Comparison of ENCODE assay signal across 13 mouse cellular contexts in genomic region chr5:132394800-132395575, GRCm38 (mm10).
DNase-seq lines count a peak whose midpoint lies in the region; ATAC-seq and TF ChIP-seq lines count a peak whose summit lies in the region.
"Had no signal": no experiment of that assay in that cellular context is flagged by ENCODE, and none has a peak within 500 bp of the region (broad histone marks: within the 10 kb centered on the region; RNA-seq: fewer than 3 reads in every experiment).

No protein-coding gene starts in this region.

- no peak overlapping the region for H3K27ac ChIP-seq in hindbrain, postnatal 0 days
- no peak overlapping the region for H3K27ac ChIP-seq in hindbrain, embryonic 12.5 days
- peak overlapping the region; percentile 27; the same call in 1 of the 2 replicates for H3K27ac ChIP-seq in heart, postnatal 0 days (ENCODE audit: low read depth)
- H3K27ac ChIP-seq: limb, embryonic 13.5 days had no signal

- 57% methylated on average over 6 of the region's 6 CpGs for WGBS in hindbrain, postnatal 0 days
- WGBS in hindbrain, embryonic 12.5 days: 47% methylated on average over 6 of the region's 6 CpGs
- 16% methylated on average over 6 of the region's 6 CpGs for WGBS in heart, postnatal 0 days

- no peak for TF ChIP-seq CTCF in hindbrain, postnatal 0 days (IDR thresholded peaks at IDR 0.05; ENCODE audit: low read depth)
- TF ChIP-seq CTCF in heart, postnatal 0 days (IDR thresholded peaks at IDR 0.05; ENCODE audit: low read depth): no peak

- no peaks in the 10 kb centered on the region for H3K27me3 ChIP-seq in hindbrain, postnatal 0 days (ENCODE audit: insufficient read depth, low read length)
- H3K27me3 ChIP-seq in hindbrain, embryonic 12.5 days: no peaks in the 10 kb centered on the region
- H3K27me3 ChIP-seq in heart, postnatal 0 days (ENCODE audit: control insufficient read depth, insufficient read depth, low read length): no peaks in the 10 kb centered on the region
- H3K27me3 ChIP-seq: limb, embryonic 13.5 days had no signal

- H3K36me3 ChIP-seq in hindbrain, postnatal 0 days (ENCODE audit: insufficient read depth, low read length): no peaks in the 10 kb centered on the region
- H3K36me3 ChIP-seq in hindbrain, embryonic 12.5 days: no peaks in the 10 kb centered on the region
- no peaks in the 10 kb centered on the region for H3K36me3 ChIP-seq in heart, postnatal 0 days (replicated peaks; ENCODE audit: control insufficient read depth, insufficient read depth, low read length)
- H3K36me3 ChIP-seq: limb, embryonic 13.5 days had no signal

- no peak overlapping the region for H3K9ac ChIP-seq in hindbrain, postnatal 0 days (replicated peaks; ENCODE audit: low read length)
- no peak overlapping the region for H3K9ac ChIP-seq in hindbrain, embryonic 12.5 days
- H3K9ac ChIP-seq in heart, postnatal 0 days (replicated peaks; ENCODE audit: low read depth, low read length): no peak overlapping the region
- H3K9ac ChIP-seq: limb, embryonic 13.5 days had no signal

- no peak for TF ChIP-seq EP300 in heart, postnatal 0 days (IDR thresholded peaks at IDR 0.05; ENCODE audit: low read depth)

- no peak overlapping the region for H3K4me2 ChIP-seq in hindbrain, postnatal 0 days (ENCODE audit: low read depth, low read length)
- no peak overlapping the region for H3K4me2 ChIP-seq in hindbrain, embryonic 12.5 days (replicated peaks)
- H3K4me2 ChIP-seq in heart, postnatal 0 days (ENCODE audit: low read depth, low read length): peak overlapping the region; percentile 29; the same call in 1 of the 2 replicates
- H3K4me2 ChIP-seq: limb, embryonic 13.5 days had no signal

- DNase-seq in hindbrain, postnatal 0 days (ENCODE audit: low spot score): peak; percentile 38
- DNase-seq in embryo, embryonic 11 days: peak; percentile 35
- DNase-seq in heart, postnatal 0 days (ENCODE audit: low spot score): peak; percentile 88
- DNase-seq in lung, postnatal 25 days (ENCODE audit: low spot score): peak; percentile 36
- no peak for DNase-seq in frontal cortex, postnatal 25 days (ENCODE audit: low spot score in 2 of 2)
- DNase-seq in right cerebral cortex, postnatal 14 days: no peak
- DNase-seq in spleen, postnatal 36 days (ENCODE audit: low spot score in 2 of 2): no peak
- DNase-seq: cerebellum, adult 9-11 months; spleen, adult 18-20 months had no signal

- H3K4me3 ChIP-seq in hindbrain, postnatal 0 days (ENCODE audit: low read length): no peak overlapping the region
- no peak overlapping the region for H3K4me3 ChIP-seq in hindbrain, embryonic 12.5 days
- H3K4me3 ChIP-seq in heart, postnatal 0 days (ENCODE audit: low read depth, low read length): no peak overlapping the region
- H3K4me3 ChIP-seq: limb, embryonic 13.5 days; megakaryocyte, embryonic 14.5 days had no signal

- H3K9me3 ChIP-seq in hindbrain, postnatal 0 days (ENCODE audit: low read length): no peaks in the 10 kb centered on the region
- no peaks in the 10 kb centered on the region for H3K9me3 ChIP-seq in hindbrain, embryonic 12.5 days (replicated peaks)
- no peaks in the 10 kb centered on the region for H3K9me3 ChIP-seq in heart, postnatal 0 days (replicated peaks; ENCODE audit: control insufficient read depth, low read length)
- H3K9me3 ChIP-seq: limb, embryonic 13.5 days had no signal

- ATAC-seq in hindbrain, postnatal 0 days: no peak
- no peak for ATAC-seq in hindbrain, embryonic 12.5 days (ENCODE audit: low FRiP score)
- peak; percentile 82 for ATAC-seq in heart, postnatal 0 days (ENCODE audit: insufficient read depth, low read depth)
- ATAC-seq: activated CD4-positive, CD25-positive, alpha-beta regulatory T cell, adult 4 months had no signal

- peaks cover 9% of the 10 kb centered on the region for H3K4me1 ChIP-seq in hindbrain, postnatal 0 days (ENCODE audit: insufficient read depth, low read length)
- H3K4me1 ChIP-seq in hindbrain, embryonic 12.5 days: peaks cover 36% of the 10 kb centered on the region
- H3K4me1 ChIP-seq in heart, postnatal 0 days (ENCODE audit: control insufficient read depth, insufficient read depth): peaks cover 24% of the 10 kb centered on the region

Comparison
In these comparisons a context has a peak if more than half of its experiments do, and no peak if none do; other contexts are left out.
1. DNase-seq: peak in hindbrain, postnatal 0 days (single experiment), embryo, embryonic 11 days (single experiment), heart, postnatal 0 days (single experiment) and lung, postnatal 25 days (single experiment); none in frontal cortex, postnatal 25 days (0 of 2), right cerebral cortex, postnatal 14 days (single experiment) and spleen, postnatal 36 days (0 of 2).